Mouse (Mus musculus): Measurements from ENCODE around the gene Rpl3. TPM values are rescaled to one million over a fixed set of nuclear protein-coding genes. Genes with fewer than 3 reads are reported as not detected.

Rpl3 gene
- polyA plus RNA-seq, 1 experiment from 2014 or later = 822 TPM

GRCm38 (mm10) chr15:80079129-80079668, 12.5 kb downstream of the Rpl3 start:
- Histone ChIP-seq H3K27ac (replicated peaks in 1 of 2; ENCODE audit: control insufficient read depth in 1 of 2, insufficient read depth in 1 of 2, low read depth in 2 of 2, low read length in 2 of 2) (no peak overlapping the region), H3K9me3 (ENCODE audit: control insufficient read depth, low read length) (no peaks in the 10 kb centered on the region), H3K9ac (ENCODE audit: low read length) (0 out of 2 replicates have a peak overlapping the region, but pooled peaks have one; percentile 30), H3K4me1 (ENCODE audit: control insufficient read depth in 2 of 2, insufficient read depth in 2 of 2, low read length in 2 of 2) (peaks cover 4 to 52% of the 10 kb centered on the region in 2 experiments), H3K4me2 (ENCODE audit: low read length) (no peak overlapping the region), H3K27me3 (ENCODE audit: control insufficient read depth, insufficient read depth, low read length) (no peaks in the 10 kb centered on the region), H3K36me3 (ENCODE audit: control insufficient read depth, insufficient read depth, low read length) (peaks cover 61% of the 10 kb centered on the region), H3K4me3 (ENCODE audit: control insufficient read depth in 1 of 2, insufficient read depth in 1 of 2, low read depth in 1 of 2, low read length in 2 of 2) (no peak overlapping the region)
- WGBS = 87% methylated on average over 5 of the region's 5 CpGs
- ATAC-seq (ENCODE audit: insufficient number of reproducible peaks, insufficient read depth, low FRiP score, low read depth) = no peak

GRCm38 (mm10) chr15:80078058-80078814, 13.4 kb downstream of the Rpl3 start:
- 0 out of 2 replicates have a peak overlapping the region, but pooled peaks have one; percentile 25 for H3K9ac ChIP-seq (ENCODE audit: low read length)
- ATAC-seq (ENCODE audit: insufficient number of reproducible peaks, insufficient read depth, low FRiP score, low read depth) = no peak
- 61% methylated on average over 11 of the region's 11 CpGs for WGBS
- peak overlapping the region in 1 of 2 experiments; percentile 24; a peak in 1 of 4 replicates for H3K27ac ChIP-seq (replicated peaks in 1 of 2; ENCODE audit: control insufficient read depth in 1 of 2, insufficient read depth in 1 of 2, low read depth in 2 of 2, low read length in 2 of 2)
- H3K4me3 ChIP-seq (ENCODE audit: control insufficient read depth in 1 of 2, insufficient read depth in 1 of 2, low read depth in 1 of 2, low read length in 2 of 2) = no peak overlapping the region
- H3K4me1 ChIP-seq (ENCODE audit: control insufficient read depth in 2 of 2, insufficient read depth in 2 of 2, low read length in 2 of 2) = peaks cover 4 to 52% of the 10 kb centered on the region in 2 experiments
- H3K36me3 ChIP-seq (ENCODE audit: control insufficient read depth, insufficient read depth, low read length) = peaks cover 61% of the 10 kb centered on the region
- no peaks in the 10 kb centered on the region for H3K9me3 ChIP-seq (ENCODE audit: control insufficient read depth, low read length)
- H3K4me2 ChIP-seq (ENCODE audit: low read length) = no peak overlapping the region
- no peaks in the 10 kb centered on the region for H3K27me3 ChIP-seq (ENCODE audit: control insufficient read depth, insufficient read depth, low read length)

GRCm38 (mm10) chr15:80076338-80077136, 15.1 kb downstream of the Rpl3 start:
- no peak for ATAC-seq (ENCODE audit: insufficient number of reproducible peaks, insufficient read depth, low FRiP score, low read depth)
- Histone ChIP-seq H3K27ac (replicated peaks in 1 of 2; ENCODE audit: control insufficient read depth in 1 of 2, insufficient read depth in 1 of 2, low read depth in 2 of 2, low read length in 2 of 2) (no peak overlapping the region; a peak in 1 of 4 replicates), H3K27me3 (ENCODE audit: control insufficient read depth, insufficient read depth, low read length) (no peaks in the 10 kb centered on the region), H3K4me2 (ENCODE audit: low read length) (no peak overlapping the region), H3K4me1 (ENCODE audit: control insufficient read depth in 2 of 2, insufficient read depth in 2 of 2, low read length in 2 of 2) (peaks cover 7 to 44% of the 10 kb centered on the region in 2 experiments), H3K4me3 (ENCODE audit: control insufficient read depth in 1 of 2, insufficient read depth in 1 of 2, low read depth in 1 of 2, low read length in 2 of 2) (no peak overlapping the region), H3K9ac (ENCODE audit: low read length) (no peak overlapping the region), H3K36me3 (ENCODE audit: control insufficient read depth, insufficient read depth, low read length) (peaks cover 54% of the 10 kb centered on the region), H3K9me3 (ENCODE audit: control insufficient read depth, low read length) (no peaks in the 10 kb centered on the region)
- 9% methylated on average over 2 of the region's 2 CpGs for WGBS

- no peak overlapping the region for H3K4me3 ChIP-seq (ENCODE audit: control insufficient read depth in 1 of 2, insufficient read depth in 1 of 2, low read depth in 1 of 2, low read length in 2 of 2)
- 37% methylated on average over 5 of the region's 5 CpGs for WGBS
- no peaks in the 10 kb centered on the region for H3K27me3 ChIP-seq (ENCODE audit: control insufficient read depth, insufficient read depth, low read length)
- peaks cover 47% of the 10 kb centered on the region for H3K36me3 ChIP-seq (ENCODE audit: control insufficient read depth, insufficient read depth, low read length)
- H3K9me3 ChIP-seq (ENCODE audit: control insufficient read depth, low read length) = no peaks in the 10 kb centered on the region
- H3K4me2 ChIP-seq (ENCODE audit: low read length) = no peak overlapping the region
- H3K27ac ChIP-seq (replicated peaks in 1 of 2; ENCODE audit: control insufficient read depth in 1 of 2, insufficient read depth in 1 of 2, low read depth in 2 of 2, low read length in 2 of 2) = no peak overlapping the region; a peak in 1 of 4 replicates
- ATAC-seq (ENCODE audit: insufficient number of reproducible peaks, insufficient read depth, low FRiP score, low read depth) = no peak
- peaks cover 4 to 37% of the 10 kb centered on the region in 2 experiments; a peak in 3 of 4 replicates for H3K4me1 ChIP-seq (ENCODE audit: control insufficient read depth in 2 of 2, insufficient read depth in 2 of 2, low read length in 2 of 2)
- H3K9ac ChIP-seq (ENCODE audit: low read length) = no peak overlapping the region
Observed at GRCm38 (mm10) chr15:80075733-80076337, 15.8 kb downstream of the Rpl3 start.

- WGBS = 35% methylated on average over 3 of the region's 3 CpGs
- peak; percentile 21; the same call in 1 of the 2 replicates for ATAC-seq (ENCODE audit: insufficient number of reproducible peaks, insufficient read depth, low FRiP score, low read depth)
- H3K9me3 ChIP-seq (ENCODE audit: control insufficient read depth, low read length) = no peaks in the 10 kb centered on the region
- peaks cover 42% of the 10 kb centered on the region for H3K36me3 ChIP-seq (ENCODE audit: control insufficient read depth, insufficient read depth, low read length)
- H3K9ac ChIP-seq (ENCODE audit: low read length) = no peak overlapping the region; the same call in 1 of the 2 replicates
- no peak overlapping the region for H3K27ac ChIP-seq (replicated peaks in 1 of 2; ENCODE audit: control insufficient read depth in 1 of 2, insufficient read depth in 1 of 2, low read depth in 2 of 2, low read length in 2 of 2)
- no peak overlapping the region for H3K4me3 ChIP-seq (ENCODE audit: control insufficient read depth in 1 of 2, insufficient read depth in 1 of 2, low read depth in 1 of 2, low read length in 2 of 2)
- H3K4me2 ChIP-seq (ENCODE audit: low read length) = no peak overlapping the region
- H3K4me1 ChIP-seq (ENCODE audit: control insufficient read depth in 2 of 2, insufficient read depth in 2 of 2, low read length in 2 of 2) = peaks cover 4 to 34% of the 10 kb centered on the region in 2 experiments
- H3K27me3 ChIP-seq (ENCODE audit: control insufficient read depth, insufficient read depth, low read length) = no peaks in the 10 kb centered on the region
Observed at GRCm38 (mm10) chr15:80075374-80075694, 16.3 kb downstream of the Rpl3 start.

GRCm38 (mm10) chr15:80074663-80075373, 16.9 kb downstream of the Rpl3 start:
- Histone ChIP-seq H3K36me3 (ENCODE audit: control insufficient read depth, insufficient read depth, low read length) (peaks cover 36% of the 10 kb centered on the region), H3K4me1 (ENCODE audit: control insufficient read depth in 2 of 2, insufficient read depth in 2 of 2, low read length in 2 of 2) (peaks cover 8 to 35% of the 10 kb centered on the region in 2 experiments), H3K9me3 (ENCODE audit: control insufficient read depth, low read length) (no peaks in the 10 kb centered on the region), H3K4me3 (ENCODE audit: control insufficient read depth in 1 of 2, insufficient read depth in 1 of 2, low read depth in 1 of 2, low read length in 2 of 2) (no peak overlapping the region), H3K9ac (ENCODE audit: low read length) (peak overlapping the region; percentile 16; the same call in 1 of the 2 replicates), H3K27ac (replicated peaks in 1 of 2; ENCODE audit: control insufficient read depth in 1 of 2, insufficient read depth in 1 of 2, low read depth in 2 of 2, low read length in 2 of 2) (no peak overlapping the region), H3K4me2 (ENCODE audit: low read length) (no peak overlapping the region), H3K27me3 (ENCODE audit: control insufficient read depth, insufficient read depth, low read length) (no peaks in the 10 kb centered on the region)
- no peak for ATAC-seq (ENCODE audit: insufficient number of reproducible peaks, insufficient read depth, low FRiP score, low read depth)
- 33% methylated on average over 6 of the region's 6 CpGs for WGBS

GRCm38 (mm10) chr15:80073256-80073621, 18.4 kb downstream of the Rpl3 start:
- ATAC-seq (ENCODE audit: insufficient number of reproducible peaks, insufficient read depth, low FRiP score, low read depth) = no peak
- Histone ChIP-seq H3K9ac (ENCODE audit: low read length) (no peak overlapping the region), H3K4me1 (ENCODE audit: control insufficient read depth in 2 of 2, insufficient read depth in 2 of 2, low read length in 2 of 2) (peaks cover 8 to 22% of the 10 kb centered on the region in 2 experiments), H3K4me2 (ENCODE audit: low read length) (no peak overlapping the region), H3K4me3 (ENCODE audit: control insufficient read depth in 1 of 2, insufficient read depth in 1 of 2, low read depth in 1 of 2, low read length in 2 of 2) (no peak overlapping the region), H3K27ac (replicated peaks in 1 of 2; ENCODE audit: control insufficient read depth in 1 of 2, insufficient read depth in 1 of 2, low read depth in 2 of 2, low read length in 2 of 2) (no peak overlapping the region), H3K36me3 (ENCODE audit: control insufficient read depth, insufficient read depth, low read length) (peaks cover 21% of the 10 kb centered on the region), H3K9me3 (ENCODE audit: control insufficient read depth, low read length) (no peaks in the 10 kb centered on the region), H3K27me3 (ENCODE audit: control insufficient read depth, insufficient read depth, low read length) (no peaks in the 10 kb centered on the region)
- 80% methylated on average over 1 of the region's 1 CpGs for WGBS

All from heart, embryonic 14.5 days (tissue).